Mouse (Mus musculus) embryonic facial prominence, embryonic 12.5 days (tissue): ENCODE results near the gene Ric8b. TPM values are rescaled to one million over a fixed set of nuclear protein-coding genes. Genes with fewer than 3 reads are reported as not detected.

Experiments
- ATAC-seq: fragments of 200-750 bp; cut with Nextera tagmentation; 2 replicates; pipeline ENCODE4 v1.8.0; 2017; ENCODE audit not compliant: insufficient number of reproducible peaks, insufficient read depth, low FRiP score, low TSS enrichment
- H3K27ac ChIP-seq: fragments of 300-500 bp; sonication (generic); 2 replicates; pipeline ENCODE4 v1.5.1; 2016; ENCODE audit warnings: mild to moderate bottlenecking
- H3K27me3 ChIP-seq: fragments of 300-500 bp; sonication (generic); 2 replicates; pipeline ENCODE4 v1.6.1; 2016; ENCODE audit warnings: mild to moderate bottlenecking, moderate library complexity
- H3K36me3 ChIP-seq: fragments of 300-500 bp; sonication (generic); 2 replicates; pipeline ENCODE4 v1.6.1; 2016; ENCODE audit warnings: mild to moderate bottlenecking
- H3K4me1 ChIP-seq: fragments of 300-500 bp; sonication (generic); 2 replicates; pipeline ENCODE4 v1.6.1; 2016
- H3K4me2 ChIP-seq: fragments of 300-500 bp; sonication (generic); replicated peaks from 2 replicates; pipeline ENCODE4 v1.6.1; 2016; ENCODE audit warnings: mild to moderate bottlenecking, moderate library complexity
- H3K4me3 ChIP-seq: fragments of 300-500 bp; sonication (generic); 2 replicates; pipeline ENCODE4 v1.5.1; 2016; ENCODE audit warnings: mild to moderate bottlenecking
- H3K9ac ChIP-seq: fragments of 300-500 bp; sonication (generic); 2 replicates; pipeline ENCODE4 v1.6.1; 2016; ENCODE audit warnings: mild to moderate bottlenecking, moderate library complexity
- H3K9me3 ChIP-seq: fragments of 300-500 bp; sonication (generic); 2 replicates; pipeline ENCODE4 v1.6.1; 2016; ENCODE audit warnings: mild to moderate bottlenecking, moderate library complexity
- WGBS: fragments of 180-500 bp; shearing (Covaris S2); methylation state at CpG from one replicate; pipeline ENCODE4 v1.1.7; 2016; 5-methylcytosine and 5-hydroxymethylcytosine counted together
- polyA plus RNA-seq: library from polyadenylated mRNA; unstranded; fragments of >200 nt; fragmentation: Nextera tagmentation; extraction: Ambion mirVana; gene quantifications from 2 replicates; pipeline ENCODE4 v1.2.1, GENCODE M21; 2016

Gene Ric8b
- polyA plus RNA-seq, 1 experiment from 2014 or later, result 30.4 TPM

DNA sequence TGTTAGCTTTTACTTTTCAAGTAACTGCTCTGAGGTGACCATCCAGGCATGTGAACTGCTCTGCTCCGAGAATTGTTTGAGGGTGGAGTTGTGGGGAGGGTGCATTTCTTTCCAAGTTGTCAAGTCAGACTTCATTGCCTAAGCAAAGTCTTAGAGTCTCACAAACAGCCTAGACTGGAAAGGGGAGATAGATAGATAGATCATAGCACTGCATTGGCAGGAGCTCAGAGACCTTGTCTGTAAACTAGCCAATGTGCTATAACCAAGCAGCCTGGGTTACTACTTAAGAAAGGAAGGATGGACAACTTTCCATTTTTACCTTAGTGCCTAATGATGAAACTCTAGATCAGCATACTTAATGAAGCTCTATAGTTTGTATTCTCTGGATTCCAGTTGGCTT lies 22.9 kb downstream of the Ric8b start:
- no peak overlapping the region for H3K4me3 ChIP-seq
- no peaks in the 10 kb centered on the region for H3K9me3 ChIP-seq
- no peaks in the 10 kb centered on the region; the same call in 1 of the 2 replicates for H3K4me1 ChIP-seq
- no peak overlapping the region for H3K4me2 ChIP-seq
- H3K9ac ChIP-seq, result no peak overlapping the region
- no peaks in the 10 kb centered on the region for H3K27me3 ChIP-seq
- H3K36me3 ChIP-seq, result peaks cover 2% of the 10 kb centered on the region; the same call in 1 of the 2 replicates
- H3K27ac ChIP-seq, result no peak overlapping the region
- 85% methylated on average over 1 of the region's 1 CpGs for WGBS
- ATAC-seq, result no peak

DNA sequence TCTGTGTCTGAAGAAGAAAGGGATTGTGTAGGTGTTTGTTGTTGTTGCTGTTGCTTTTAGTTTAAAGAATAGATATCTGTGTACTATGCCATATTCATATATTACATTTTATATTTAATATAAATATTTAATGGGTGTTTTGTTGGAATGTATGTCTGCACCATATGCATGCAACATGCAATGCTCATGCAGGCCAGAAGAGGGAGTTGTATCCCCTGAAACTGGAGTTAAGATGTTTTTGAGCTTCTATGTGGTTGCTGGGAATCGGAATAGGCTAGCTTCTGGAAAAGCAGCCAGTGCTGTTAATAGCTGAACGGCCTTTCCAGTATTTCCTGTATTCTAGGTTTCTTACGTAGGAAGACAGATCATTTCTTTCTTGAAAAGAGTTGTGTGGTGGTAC lies 28.3 kb downstream of the Ric8b start:
- H3K9ac ChIP-seq, result no peak overlapping the region
- H3K4me3 ChIP-seq, result no peak overlapping the region
- no peak overlapping the region for H3K27ac ChIP-seq
- no peaks in the 10 kb centered on the region for H3K27me3 ChIP-seq
- no peak overlapping the region for H3K4me2 ChIP-seq
- H3K4me1 ChIP-seq, result no peaks in the 10 kb centered on the region
- H3K9me3 ChIP-seq, result no peaks in the 10 kb centered on the region
- ATAC-seq, result no peak
- H3K36me3 ChIP-seq, result peaks cover 23% of the 10 kb centered on the region
- WGBS, result 97% methylated on average over 3 of the region's 3 CpGs

DNA sequence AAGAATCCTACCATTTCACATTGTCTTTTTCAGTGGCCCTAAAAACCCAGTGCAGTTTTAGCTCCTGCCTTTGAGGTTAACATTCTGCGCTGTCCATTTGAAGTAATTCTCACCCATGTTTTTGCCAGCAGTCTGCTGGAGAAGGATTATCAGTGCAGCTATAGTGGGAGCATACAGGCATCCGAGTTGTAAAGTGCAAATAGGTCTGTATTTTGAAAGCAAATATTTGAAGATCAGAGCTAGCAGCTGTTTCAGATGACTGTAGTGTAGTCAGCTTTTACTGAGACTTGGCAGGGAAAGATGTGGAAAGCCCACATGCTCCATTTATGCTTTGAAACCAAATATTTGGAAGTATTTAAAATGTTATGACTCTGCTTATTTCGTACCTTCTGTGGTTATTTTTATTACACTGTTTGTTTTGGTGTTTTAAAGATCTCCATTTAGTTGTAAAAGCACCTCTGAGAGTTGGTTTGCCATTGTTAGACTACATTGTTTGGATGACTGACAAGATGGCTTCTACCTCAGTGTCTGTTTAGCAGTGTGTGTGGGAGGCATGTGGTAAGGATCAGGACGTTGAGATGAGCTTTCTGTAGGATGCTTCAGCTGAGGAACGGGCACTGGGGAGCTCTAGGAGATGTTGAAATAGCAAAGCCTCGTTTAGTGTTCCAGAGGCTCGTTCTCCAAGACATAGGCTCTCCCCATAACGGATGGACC lies 31.7 kb downstream of the Ric8b start:
- Histone ChIP-seq H3K9me3 (no peaks in the 10 kb centered on the region), H3K36me3 (peaks cover 30% of the 10 kb centered on the region), H3K9ac (no peak overlapping the region), H3K27me3 (no peaks in the 10 kb centered on the region), H3K4me1 (no peaks in the 10 kb centered on the region), H3K27ac (no peak overlapping the region), H3K4me2 (no peak overlapping the region), H3K4me3 (no peak overlapping the region)
- no peak for ATAC-seq
- 79% methylated on average over 8 of the region's 8 CpGs for WGBS

DNA sequence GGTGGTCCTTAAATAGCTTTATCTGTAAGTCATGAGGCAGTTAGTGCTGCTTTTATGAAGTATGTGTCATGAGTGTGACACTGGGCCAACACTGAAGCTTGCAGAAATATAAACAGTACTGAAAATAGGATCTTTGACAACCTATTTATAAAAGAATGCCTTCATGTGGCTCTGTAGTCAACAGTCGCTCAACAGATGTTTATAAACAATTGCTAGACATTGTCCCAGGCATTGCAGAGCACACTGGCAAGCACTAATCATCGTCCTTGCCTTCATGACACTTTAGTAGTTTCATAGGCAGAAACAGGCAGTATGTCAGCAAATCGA lies 32.2 kb downstream of the Ric8b start:
- H3K36me3 ChIP-seq, result peaks cover 30% of the 10 kb centered on the region
- H3K9me3 ChIP-seq, result no peaks in the 10 kb centered on the region
- no peaks in the 10 kb centered on the region for H3K4me1 ChIP-seq
- no peak overlapping the region for H3K4me3 ChIP-seq
- ATAC-seq, result no peak
- H3K27ac ChIP-seq, result no peak overlapping the region
- 91% methylated on average over 3 of the region's 3 CpGs for WGBS
- H3K9ac ChIP-seq, result no peak overlapping the region
- H3K4me2 ChIP-seq, result no peak overlapping the region
- no peaks in the 10 kb centered on the region for H3K27me3 ChIP-seq

DNA sequence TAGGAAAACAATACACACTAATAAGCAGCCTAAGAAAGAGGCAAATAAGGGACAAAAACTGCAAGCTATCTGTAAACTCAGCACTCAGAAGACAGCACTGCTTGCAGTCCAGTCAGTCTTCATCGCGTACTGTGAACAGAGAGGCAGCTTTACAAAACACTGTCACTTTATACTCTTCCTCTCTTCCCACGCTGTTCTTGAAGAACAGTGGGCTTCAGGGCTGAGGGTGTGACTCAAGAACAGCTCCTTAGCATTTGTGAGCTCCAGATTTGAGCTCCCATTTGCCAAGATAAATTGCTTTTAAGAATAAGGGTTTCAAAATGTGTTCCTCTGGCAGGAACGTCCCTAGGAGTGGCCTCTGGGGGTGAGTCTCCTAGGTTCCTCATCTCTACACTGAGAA lies 33.0 kb downstream of the Ric8b start:
- no peak for ATAC-seq
- WGBS, result 83% methylated on average over 4 of the region's 4 CpGs

DNA sequence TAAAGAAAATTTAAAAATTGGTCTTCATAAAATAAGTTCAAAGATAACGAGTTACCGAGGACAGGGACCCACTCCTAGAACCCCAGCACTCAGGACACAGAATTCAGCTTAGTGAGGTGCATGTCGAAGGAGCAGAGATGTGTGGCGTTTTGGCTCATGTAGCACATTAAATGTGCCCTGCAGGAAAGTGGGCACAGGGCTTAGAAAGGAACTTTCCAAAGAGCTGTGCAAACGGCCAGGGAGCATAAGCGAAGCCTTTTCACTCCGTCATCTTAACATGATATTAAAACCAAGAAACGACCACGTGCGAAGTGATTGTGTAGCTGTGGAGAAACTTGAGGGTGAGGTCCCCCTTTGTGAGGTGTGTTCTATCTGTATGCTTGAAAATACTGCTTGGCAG lies 36.8 kb downstream of the Ric8b start:
- Histone ChIP-seq H3K27me3 (no peaks in the 10 kb centered on the region), H3K4me3 (no peak overlapping the region), H3K9me3 (no peaks in the 10 kb centered on the region), H3K4me2 (no peak overlapping the region), H3K4me1 (no peaks in the 10 kb centered on the region), H3K27ac (no peak overlapping the region), H3K9ac (no peak overlapping the region), H3K36me3 (peaks cover 19% of the 10 kb centered on the region)
- 92% methylated on average over 10 of the region's 10 CpGs for WGBS
- no peak for ATAC-seq

More for the DNA sequence above, 33.0 kb downstream of the Ric8b start:
- no peak overlapping the region for H3K9ac ChIP-seq
- H3K36me3 ChIP-seq, result peaks cover 30% of the 10 kb centered on the region
- H3K4me2 ChIP-seq, result no peak overlapping the region
- H3K9me3 ChIP-seq, result no peaks in the 10 kb centered on the region
- no peak overlapping the region for H3K27ac ChIP-seq
- no peaks in the 10 kb centered on the region for H3K27me3 ChIP-seq
- H3K4me3 ChIP-seq, result no peak overlapping the region
- H3K4me1 ChIP-seq, result no peaks in the 10 kb centered on the region

DNA sequence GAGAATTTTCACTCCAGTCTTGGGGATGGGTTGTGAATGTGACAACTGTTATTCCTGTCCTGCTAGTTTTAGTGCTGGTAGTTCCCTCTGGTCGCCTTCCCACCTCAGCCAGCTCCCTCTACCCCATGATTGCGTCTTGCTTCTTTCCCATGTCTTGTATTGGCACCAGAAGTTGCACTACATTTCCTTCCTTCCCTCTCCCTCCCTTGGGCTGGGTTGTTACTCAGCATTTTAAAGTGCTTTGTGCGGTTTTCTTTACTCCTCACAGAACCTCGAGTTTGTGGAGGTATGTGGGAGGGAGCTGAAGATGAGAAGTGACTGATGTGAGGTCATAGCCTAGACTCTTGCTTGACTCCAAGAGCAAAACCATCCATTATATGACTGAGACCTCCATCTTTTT lies 38.8 kb downstream of the Ric8b start:
- Histone ChIP-seq H3K4me2 (no peak overlapping the region), H3K36me3 (peaks cover 11% of the 10 kb centered on the region; the same call in 1 of the 2 replicates), H3K27ac (no peak overlapping the region), H3K4me1 (no peaks in the 10 kb centered on the region), H3K9ac (no peak overlapping the region), H3K27me3 (no peaks in the 10 kb centered on the region), H3K4me3 (no peak overlapping the region), H3K9me3 (no peaks in the 10 kb centered on the region)
- WGBS, result 75% methylated on average over 4 of the region's 4 CpGs
- no peak for ATAC-seq

DNA sequence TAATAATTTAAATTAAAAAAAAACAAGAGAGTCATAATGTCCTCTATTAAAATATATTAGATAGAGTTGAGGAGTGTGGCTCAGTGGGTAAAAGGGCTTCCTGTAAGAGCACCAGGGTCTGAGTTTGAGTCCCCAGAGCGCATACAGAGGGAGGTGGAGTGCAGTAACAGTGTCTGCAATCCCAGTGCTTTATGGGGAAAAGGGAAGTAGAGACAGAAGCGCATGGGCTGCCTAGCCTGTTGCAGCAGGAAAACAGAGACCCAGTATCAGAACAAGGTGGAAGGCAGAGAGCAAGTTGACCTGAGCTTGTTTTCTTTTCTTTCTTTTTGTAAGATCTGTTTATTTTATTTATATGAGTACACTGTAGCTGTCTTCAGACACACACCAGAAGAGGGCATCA lies 41.2 kb downstream of the Ric8b start:
- 94% methylated on average over 2 of the region's 2 CpGs for WGBS
- Histone ChIP-seq H3K9ac (no peak overlapping the region), H3K27ac (no peak overlapping the region), H3K4me1 (no peaks in the 10 kb centered on the region), H3K36me3 (peaks cover 10% of the 10 kb centered on the region; the same call in 1 of the 2 replicates), H3K4me3 (no peak overlapping the region), H3K27me3 (no peaks in the 10 kb centered on the region), H3K4me2 (no peak overlapping the region), H3K9me3 (no peaks in the 10 kb centered on the region)
- no peak for ATAC-seq

DNA sequence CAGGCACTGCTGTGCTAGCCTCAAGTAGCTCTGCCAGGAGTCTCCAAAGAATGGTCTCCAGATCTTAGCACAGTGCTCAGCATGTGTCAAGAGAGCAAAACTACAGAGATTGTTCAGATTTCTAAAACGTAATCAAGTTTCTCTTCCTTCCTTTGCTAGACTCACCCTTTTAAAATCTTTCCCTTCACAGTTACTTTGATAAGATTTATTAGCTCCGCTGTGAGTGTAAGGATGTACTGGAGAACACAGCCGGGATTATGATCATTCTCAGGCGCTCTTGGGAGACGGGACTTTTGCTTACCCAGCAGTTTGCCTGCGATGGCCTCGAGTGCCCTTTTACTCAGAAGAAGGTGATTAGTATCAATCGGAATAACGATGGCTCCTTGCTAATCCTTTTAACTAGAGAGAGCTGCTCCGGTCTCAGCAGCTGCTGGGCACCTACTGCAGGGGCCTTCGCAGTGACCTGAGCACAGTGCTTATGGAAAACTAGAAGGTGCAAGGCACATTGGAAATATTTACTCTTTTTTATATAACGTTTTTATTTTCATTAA lies 43.0 kb downstream of the Ric8b start:
- ATAC-seq, result no peak

DNA sequence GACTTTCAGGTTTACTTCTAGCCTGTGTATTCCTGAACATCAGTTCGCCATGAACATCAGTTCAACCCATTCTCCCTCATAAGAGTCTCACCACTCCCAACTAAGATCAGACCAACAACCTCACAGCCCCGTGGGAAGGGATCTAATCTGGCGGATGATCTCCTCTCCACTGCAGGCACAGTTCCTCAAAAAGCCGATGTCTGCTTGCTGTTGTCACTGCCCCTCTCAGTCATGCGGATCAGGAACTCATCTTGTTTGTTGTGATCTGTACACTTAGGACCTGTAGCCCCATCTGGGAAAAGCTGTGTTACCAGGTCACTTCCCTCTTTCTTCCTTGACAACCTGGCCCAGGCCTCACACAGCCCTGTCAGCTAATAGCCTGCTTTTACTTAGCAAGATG lies 45.7 kb downstream of the Ric8b start:
- no peaks in the 10 kb centered on the region for H3K9me3 ChIP-seq
- H3K4me2 ChIP-seq, result no peak overlapping the region
- no peak for ATAC-seq
- H3K27me3 ChIP-seq, result no peaks in the 10 kb centered on the region
- H3K4me3 ChIP-seq, result no peak overlapping the region
- no peak overlapping the region for H3K27ac ChIP-seq
- no peak overlapping the region for H3K9ac ChIP-seq
- H3K36me3 ChIP-seq, result peaks cover 10% of the 10 kb centered on the region; the same call in 1 of the 2 replicates
- H3K4me1 ChIP-seq, result peaks cover 4% of the 10 kb centered on the region; the same call in 1 of the 2 replicates
- WGBS, result 88% methylated on average over 5 of the region's 5 CpGs

More for the DNA sequence above, 43.0 kb downstream of the Ric8b start:
- H3K4me2 ChIP-seq, result no peak overlapping the region
- no peak overlapping the region for H3K9ac ChIP-seq
- H3K36me3 ChIP-seq, result peaks cover 10% of the 10 kb centered on the region; the same call in 1 of the 2 replicates
- H3K27ac ChIP-seq, result no peak overlapping the region
- H3K27me3 ChIP-seq, result no peaks in the 10 kb centered on the region
- WGBS, result 56% methylated on average over 12 of the region's 12 CpGs
- no peaks in the 10 kb centered on the region for H3K9me3 ChIP-seq
- H3K4me3 ChIP-seq, result no peak overlapping the region
- no peaks in the 10 kb centered on the region for H3K4me1 ChIP-seq

DNA sequence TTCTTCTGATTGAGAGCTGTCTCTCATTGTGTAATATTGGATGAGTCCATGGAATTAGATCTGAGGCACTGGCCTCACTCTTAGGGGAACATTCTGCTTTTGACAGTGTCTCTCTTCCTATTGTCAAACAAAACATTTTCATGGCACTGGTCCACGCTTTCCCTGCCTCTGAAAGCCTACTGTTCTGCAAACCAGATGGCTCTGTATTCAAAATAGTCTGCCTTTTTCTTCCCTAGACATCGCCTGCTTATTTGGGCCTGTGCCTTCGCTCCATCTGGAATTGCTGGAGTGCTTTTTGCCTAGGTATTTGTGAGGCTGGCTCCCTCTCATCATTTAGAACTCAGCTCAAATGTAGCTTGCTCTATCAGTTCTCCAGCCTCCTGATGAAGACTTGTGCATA lies 46.3 kb downstream of the Ric8b start:
- peaks cover 10% of the 10 kb centered on the region; the same call in 1 of the 2 replicates for H3K36me3 ChIP-seq
- no peak overlapping the region for H3K9ac ChIP-seq
- no peak overlapping the region for H3K27ac ChIP-seq
- 84% methylated on average over 3 of the region's 3 CpGs for WGBS
- H3K4me3 ChIP-seq, result no peak overlapping the region
- ATAC-seq, result no peak
- H3K27me3 ChIP-seq, result no peaks in the 10 kb centered on the region
- H3K9me3 ChIP-seq, result no peaks in the 10 kb centered on the region
- no peak overlapping the region for H3K4me2 ChIP-seq
- H3K4me1 ChIP-seq, result peaks cover 7% of the 10 kb centered on the region; the same call in 1 of the 2 replicates

DNA sequence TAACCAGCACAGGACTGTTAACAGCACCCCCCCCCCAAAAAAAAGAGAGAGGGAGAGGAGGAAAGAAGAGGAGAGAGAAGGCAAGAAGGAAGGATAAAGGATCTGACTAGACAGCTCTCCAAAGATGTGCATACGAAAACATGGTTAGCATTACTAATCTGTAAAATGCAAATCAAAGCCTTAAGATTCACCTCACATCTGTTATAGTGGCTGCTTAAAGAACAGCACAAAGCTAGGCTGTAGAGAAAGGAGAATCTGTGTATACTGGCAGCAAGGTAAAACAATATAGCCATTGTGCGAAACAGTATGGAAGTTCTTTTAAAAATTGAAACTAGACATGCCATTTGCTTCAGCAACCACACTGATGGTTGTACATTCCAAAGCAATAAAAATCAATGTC lies 49.1 kb downstream of the Ric8b start:
- 88% methylated on average over 2 of the region's 2 CpGs for WGBS
- no peaks in the 10 kb centered on the region for H3K27me3 ChIP-seq
- ATAC-seq, result no peak
- no peak overlapping the region for H3K9ac ChIP-seq
- H3K27ac ChIP-seq, result no peak overlapping the region
- no peaks in the 10 kb centered on the region for H3K9me3 ChIP-seq
- H3K36me3 ChIP-seq, result peaks cover 19% of the 10 kb centered on the region
- H3K4me1 ChIP-seq, result peaks cover 7% of the 10 kb centered on the region; the same call in 1 of the 2 replicates
- no peak overlapping the region for H3K4me3 ChIP-seq
- no peak overlapping the region for H3K4me2 ChIP-seq
